Mouse (Mus musculus): ENCODE data around the gene Grwd1.

Gene Grwd1

DNA sequence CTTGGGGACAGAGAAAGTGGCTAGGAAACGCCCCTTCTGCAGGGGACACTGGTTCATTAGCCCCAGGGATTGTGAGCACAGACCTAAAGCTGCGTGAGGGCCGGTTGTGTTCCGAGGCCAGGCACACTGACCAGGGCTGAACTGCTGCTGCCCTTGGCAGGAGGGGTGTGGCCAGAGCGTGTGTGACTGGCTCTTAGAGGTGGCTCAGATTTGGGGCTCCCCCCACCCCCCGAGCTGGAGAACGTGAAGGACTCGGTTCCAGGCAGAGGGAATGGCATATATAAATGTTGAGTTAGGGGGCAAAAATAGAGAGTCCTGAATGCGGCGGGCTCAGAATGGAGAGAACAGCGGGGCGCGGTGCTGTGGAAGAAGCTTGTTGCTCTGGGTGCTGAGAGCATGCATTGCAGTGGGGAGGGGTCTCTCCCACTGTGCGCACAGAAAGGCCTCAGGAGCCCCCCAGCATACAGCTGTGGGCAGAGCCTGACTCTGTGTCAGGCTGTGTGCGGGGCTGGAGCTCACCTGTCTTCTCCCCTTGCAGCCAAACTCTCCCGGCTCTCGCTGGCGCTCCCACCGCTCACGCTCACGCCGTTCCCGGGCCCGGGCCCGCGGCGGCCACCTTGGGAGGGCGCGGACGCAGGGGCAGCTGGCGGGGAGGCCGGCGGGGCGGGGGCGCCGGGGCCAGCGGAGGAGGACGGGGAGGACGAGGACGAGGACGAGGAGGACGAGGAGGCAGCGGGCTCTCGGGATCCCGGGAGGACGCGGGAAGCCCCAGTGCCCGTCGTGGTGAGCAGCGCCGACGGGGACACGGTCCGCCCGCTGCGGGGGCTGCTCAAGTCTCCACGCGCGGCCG is 32.9 kb downstream of the Grwd1 start:
- peak in 1 of 2 experiments; percentile 8 for DNase-seq

DNA sequence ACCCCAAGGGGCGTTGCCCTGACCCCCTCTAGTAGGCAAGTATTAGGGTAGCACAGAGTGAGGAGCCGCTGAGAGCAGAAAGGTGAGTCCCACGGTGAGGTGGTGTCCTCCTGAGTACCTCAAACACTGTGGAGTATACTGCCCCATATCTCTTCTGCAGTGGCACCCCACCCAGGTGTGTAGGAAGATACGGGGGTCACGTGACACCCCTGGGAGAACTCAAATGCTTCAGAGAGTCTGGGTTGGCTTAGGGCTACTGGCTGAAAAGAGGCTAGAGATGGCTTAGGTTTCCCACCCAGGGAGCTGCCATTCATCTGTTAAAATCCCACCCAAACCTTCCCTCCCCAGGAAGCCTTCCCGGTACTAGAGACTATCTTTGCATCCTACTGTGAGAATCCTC is 33.8 kb downstream of the Grwd1 start:
- DNase-seq = no peak

DNA sequence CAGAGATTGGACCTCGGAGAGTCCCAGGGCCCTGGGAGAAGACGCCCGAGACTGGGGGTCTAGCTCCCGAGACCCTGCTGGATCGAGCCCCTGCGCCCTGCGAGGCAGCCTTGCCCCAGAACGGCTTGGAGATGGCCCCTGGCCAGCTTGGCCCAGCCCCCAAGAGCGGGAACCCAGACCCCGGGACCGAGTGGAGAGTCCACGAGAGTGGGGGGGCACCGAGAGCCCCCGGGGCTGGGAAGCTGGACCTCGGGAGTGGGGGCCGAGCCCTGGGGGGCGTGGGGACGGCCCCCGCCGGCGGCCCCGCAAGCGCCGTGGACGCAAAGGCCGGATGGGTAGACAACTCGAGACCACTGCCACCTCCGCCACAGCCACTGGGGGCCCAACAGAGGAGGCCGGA is 35.8 kb downstream of the Grwd1 start:
- peak in 1 of 2 experiments; percentile 1 for DNase-seq

DNA sequence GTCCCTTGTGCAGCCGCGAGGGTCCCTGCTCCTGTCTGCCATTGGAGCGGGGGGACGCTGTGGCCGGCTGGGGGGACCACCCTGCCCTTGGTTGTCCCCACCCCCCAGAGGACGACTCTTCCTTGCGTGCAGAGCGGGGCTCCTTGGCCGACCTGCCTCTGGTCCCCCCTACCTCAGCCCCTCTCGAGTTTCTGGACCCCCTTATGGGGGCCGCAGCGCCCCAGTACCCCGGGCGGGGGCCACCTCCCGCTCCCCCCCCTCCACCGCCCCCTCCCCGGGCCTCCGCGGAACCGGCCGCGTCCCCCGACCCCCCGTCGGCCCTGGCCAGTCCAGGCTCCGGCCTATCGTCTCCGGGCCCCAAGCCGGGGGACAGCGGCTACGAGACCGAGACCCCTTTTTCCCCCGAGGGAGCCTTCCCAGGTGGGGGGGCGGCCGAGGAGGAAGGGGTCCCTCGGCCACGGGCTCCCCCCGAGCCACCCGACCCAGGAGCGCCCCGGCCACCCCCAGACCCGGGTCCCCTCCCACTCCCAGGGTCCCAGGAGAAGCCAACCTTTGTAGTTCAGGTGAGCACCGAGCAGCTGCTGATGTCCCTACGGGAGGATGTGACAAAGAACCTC is 36.7 kb downstream of the Grwd1 start:
- DNase-seq = no peak

DNA sequence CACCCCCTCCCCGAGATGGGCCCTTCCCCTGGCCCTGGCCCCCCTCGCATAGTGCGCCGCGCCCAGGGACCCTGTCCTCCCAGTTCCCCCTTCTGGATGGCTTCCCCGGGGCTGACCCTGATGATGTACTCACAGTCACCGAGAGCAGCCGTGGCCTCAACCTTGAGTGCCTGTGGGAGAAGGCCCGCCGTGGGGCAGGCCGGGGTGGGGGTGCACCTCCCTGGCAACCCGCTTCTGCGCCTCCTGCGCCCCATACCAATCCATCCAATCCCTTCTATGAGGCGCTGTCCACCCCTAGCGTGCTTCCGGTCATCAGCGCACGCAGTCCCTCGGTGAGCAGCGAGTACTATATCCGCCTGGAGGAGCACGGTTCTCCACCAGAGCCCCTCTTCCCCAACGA is 37.5 kb downstream of the Grwd1 start:
- DNase-seq = no peak

DNA sequence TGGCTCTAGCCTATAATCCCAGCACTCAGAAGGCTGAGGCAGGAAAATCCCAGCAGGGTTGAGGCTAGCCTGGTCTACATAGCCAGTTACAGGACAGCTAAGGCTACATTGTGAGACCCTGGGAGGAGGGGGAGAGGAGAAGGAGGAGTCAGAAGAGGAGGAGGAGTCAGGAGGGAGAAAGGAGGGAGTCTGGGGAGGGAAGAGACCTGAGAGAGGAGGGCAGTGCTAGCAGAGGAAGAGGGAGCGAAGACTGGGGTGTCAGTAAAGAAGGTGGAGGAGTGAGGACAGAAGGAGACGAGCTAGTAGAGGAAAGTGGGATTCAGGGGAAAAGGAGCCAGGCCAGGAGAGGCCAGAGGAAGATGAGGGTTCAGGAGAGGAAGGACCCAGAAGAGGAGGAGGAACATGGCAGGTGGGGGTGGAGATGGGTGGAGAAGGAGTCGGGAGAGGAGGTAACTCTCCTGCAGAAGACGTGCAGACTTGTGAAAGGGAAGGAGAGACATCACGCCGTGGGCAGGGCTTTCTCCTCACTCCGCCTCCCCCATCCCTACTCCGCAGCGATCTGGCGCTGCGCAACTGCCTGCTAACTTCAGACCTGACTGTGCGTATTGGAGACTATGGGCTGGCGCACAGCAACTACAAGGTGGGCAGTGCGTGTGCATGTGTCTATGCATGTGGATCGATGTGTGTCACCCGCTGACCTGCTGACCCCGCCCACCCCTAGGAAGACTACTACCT is 38.8 kb downstream of the Grwd1 start:
- DNase-seq = no peak

DNA sequence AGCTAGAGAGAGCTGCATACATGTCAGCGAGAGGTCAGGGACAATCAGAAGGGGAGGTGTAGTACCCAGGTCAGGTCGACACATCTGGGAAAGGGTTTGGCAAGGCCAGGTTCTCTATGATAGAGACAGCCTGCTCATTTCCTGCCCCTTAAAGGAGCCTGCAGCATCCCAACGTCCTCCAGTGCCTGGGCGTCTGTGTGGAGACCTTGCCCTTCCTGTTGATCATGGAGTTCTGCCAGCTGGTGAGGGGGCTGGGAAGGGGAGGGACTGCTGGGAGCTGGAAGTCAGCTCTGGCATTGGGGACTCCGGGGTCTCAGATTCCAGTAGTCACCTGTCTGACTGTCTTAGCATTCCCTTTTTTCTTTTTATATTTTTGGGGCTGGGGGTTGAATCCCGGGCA is 40.0 kb downstream of the Grwd1 start:
- no peak for DNase-seq

DNA sequence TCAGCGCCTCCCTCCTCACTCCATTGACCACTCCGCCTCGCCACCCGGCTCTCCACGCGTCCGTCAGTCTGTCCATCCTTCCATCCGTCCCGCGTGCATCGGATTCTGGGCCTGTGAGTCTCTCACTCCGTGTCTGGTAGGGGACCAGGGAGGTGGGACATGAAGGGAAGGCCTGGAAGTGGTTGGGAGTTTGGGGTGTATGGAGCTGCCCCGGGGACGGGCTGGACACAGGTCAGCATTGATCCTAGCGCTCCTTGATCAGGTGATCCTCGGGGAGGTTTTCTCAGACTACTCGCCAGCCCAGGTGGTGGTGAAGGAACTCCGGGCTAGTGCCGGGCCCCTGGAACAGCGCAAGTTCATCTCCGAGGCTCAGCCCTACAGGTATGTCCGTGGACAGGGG is 43.1 kb downstream of the Grwd1 start:
- no peak for DNase-seq

DNA sequence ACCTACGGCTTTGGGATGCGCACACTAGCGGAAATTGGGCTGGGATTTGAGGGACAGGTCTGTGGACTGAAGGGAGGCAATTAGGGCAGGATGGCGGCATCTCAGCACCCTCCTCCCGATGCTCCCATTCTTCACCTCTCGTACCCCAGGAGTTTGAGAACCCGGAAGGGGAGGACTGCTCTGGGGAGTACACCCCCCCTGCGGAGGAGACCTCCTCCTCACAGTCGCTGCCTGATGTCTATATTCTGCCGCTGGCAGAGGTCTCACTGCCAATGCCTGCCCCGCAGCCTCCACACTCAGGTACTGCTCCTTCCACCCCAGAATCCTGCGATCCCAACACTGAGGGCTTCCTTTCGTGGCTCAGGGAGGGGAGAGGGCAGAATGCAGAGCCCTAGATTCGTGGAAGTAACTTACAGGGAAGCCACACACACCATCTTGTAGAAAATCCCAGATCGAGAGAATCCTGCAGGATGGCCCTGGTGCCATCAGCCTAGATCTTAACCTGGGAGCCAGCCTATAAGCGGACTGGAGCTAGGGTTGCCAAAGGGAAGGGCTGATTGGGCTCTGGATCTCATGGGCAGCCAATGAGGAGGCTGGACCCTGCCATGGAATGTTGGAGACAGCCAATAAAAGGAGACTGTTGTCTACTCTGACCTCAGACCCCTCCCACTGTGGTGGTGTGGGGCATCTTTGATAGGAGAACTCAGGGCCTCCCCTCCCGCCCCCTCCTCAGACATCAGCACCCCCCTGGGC is 43.9 kb downstream of the Grwd1 start:
- no peak for DNase-seq

DNA sequence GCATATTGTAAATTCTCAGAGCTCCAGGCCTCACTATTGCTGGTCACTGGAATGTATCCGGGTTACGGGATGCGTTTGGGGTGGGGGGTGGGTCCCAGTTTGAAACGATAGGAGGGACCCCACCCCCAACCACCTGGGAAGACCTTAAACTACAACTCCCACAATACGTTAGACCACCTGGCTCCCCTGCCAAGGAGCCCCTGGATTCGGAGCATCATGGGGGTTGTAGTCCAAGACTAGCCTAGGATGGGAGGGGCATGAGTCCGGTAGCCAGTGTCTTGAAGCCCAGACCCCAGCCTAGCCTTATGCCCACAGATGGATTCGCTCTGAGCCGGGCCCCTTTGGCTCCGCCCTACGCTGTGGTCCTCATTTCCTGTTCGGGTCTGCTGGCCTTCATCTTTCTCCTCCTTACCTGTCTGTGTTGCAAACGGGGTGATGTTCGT is 44.6 kb downstream of the Grwd1 start:
- DNase-seq = peak in 1 of 2 experiments; percentile 13

DNA sequence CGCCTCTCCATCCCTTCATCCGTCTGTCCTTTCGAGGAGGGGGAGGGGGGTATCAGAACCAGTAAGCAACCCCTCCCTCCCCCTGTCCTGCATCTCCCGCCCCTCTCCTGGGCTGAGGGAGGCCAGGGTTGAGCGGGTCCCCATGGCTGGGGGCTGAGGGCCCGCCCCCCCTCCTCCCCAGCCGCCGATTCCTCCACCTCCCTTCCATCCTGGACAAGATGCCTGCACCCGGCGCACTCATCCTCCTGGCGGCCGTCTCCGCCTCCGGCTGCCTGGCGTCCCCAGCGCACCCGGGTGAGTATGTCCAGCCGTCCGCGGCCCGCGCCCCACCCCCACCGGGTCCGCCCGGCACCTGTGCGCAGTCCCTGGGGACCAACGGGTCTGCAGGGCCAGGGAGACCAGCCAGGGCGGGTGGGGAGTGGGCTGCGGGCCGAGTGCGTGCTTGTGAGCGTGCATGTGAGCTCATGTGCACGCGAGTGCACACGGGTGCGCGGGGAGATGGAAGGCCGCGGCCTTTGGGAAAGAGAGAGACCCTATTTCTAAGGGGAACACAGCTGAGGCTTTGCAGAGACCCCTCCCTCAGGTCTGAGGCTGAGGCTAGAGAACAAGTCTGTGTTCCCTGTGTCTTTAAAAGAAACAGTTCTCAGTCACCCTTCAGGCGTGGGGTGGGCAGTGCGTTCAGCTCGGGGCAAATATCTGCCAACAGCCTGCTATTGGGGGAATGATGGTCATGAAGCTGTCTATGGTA is 45.2 kb downstream of the Grwd1 start:
- no peak for DNase-seq

DNA sequence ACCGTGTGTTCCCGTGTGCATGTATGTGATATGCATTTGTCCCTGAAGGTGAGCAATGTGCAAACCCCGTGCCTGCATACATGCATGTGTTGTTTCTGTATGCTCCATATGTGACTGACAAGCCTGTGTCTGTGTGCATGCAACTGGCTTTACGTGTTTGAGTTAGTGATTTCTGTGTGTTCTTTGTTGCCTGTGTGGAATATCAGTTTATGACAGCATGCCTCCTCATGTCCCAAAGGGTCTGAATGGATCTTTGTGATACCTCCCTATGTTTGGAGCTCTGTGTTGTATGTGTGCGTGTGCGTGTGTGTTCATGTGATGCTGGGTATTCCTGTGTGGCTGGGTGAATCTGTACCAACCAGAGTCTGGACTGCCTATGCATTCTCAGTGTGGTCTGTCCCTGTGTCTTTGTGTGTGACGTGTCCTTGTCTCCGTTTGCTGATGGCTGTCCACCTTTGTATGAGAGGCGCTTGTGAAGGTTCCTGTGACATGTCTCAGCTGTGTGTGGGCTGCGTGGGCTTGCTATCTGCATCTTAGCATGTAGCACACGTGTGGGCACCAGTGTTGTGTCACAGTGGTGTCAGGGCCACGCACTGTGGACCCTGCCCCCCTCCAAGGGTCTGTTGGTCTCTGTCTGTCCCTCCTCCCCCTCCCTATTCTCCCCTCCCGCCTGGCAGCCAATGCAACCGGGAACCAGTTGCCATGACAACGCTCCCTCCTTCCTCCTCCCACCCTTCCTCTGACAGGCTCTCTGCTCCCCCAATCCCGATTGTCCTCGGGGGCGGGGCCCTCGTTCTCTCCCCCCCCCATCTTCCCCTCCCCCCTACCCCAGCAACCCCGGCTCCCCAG is 46.0 kb downstream of the Grwd1 start, which contains the start of gene Sult2b1:
TSS of gene Sult2b1 (minus strand) at position 146 of the 849 bp plus-strand sequence.
- no peak for DNase-seq

DNA sequence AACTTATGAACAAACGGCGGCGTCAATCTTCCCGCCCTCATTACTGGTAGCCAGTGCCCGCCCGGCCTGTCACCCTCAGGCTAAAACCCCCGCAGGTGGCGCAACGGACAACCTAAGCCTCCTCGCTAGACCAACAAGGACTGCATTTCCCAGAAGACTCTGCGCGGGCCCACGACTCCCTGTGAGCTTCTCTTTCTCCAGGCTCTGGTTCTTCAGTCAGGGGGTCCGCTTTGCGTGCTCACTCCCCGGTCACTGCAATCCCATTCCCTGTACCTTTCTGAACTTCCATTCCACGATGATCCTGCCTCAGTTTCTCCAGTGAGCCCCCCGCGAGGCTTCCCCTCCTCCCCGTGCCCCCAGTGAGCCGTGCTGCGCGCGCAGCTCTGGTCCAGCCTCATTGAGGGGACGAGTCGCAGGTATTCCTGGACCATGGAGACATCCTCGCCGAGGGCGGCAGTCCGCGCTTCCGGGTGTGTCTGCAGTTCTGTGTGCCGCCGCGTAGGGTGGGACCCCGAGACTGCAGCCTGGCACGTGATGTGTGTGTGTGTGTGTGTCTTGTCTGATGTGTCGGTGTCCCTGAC is 47.1 kb downstream of the Grwd1 start, which contains the start of gene Lmtk3:
TSS of gene Lmtk3 (plus strand) at position 228 of the 581 bp plus-strand sequence.
- DNase-seq = peak; percentile 74 to 75

DNA sequence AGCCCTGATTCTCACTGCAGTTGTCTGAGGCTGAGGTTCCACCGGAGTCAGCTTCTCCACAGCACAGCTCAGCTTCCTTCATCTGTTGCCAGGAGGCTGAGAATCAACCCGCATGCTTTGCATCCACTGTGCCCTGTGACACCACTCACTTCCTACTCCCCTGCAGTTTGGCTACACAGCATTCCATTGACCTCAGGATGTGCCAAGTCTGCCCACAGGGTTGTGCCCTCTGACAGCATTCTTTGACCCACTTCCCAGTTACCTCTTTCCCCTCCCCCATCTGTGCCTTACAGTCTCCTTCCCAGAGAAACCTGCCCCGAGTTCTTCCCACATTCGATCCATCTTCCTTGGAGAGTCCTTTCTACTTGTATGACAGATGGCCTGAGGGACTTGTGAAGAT is 48.5 kb downstream of the Grwd1 start:
- no peak for DNase-seq

DNA sequence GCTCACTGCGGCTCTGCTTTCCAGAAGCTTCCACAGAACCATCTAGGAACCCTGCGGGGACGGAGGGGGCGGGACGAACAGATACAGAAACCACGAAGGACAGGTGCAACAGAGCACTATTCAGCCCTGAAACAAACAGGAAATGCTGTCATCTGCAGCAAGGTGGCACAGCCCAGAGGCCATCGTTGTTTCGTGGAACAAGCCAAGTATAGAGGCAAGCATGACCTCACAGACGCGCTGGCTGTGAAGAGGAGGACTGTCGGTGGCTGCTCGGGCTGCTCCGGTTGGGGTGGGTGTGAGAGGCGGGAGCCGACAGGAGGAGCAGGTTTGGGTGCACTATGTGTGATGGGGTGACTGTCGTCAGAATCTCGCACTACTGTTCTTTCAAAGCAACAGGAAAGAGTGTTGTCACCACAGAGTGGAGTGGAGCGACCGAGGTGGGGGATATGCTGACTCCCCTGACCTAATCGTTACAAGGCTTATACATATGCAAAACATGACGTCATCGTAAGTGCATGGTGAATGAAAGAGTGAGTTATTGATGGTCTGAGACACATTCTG is 51.6 kb downstream of the Grwd1 start:
- peak; percentile 76 to 77 for DNase-seq

DNA sequence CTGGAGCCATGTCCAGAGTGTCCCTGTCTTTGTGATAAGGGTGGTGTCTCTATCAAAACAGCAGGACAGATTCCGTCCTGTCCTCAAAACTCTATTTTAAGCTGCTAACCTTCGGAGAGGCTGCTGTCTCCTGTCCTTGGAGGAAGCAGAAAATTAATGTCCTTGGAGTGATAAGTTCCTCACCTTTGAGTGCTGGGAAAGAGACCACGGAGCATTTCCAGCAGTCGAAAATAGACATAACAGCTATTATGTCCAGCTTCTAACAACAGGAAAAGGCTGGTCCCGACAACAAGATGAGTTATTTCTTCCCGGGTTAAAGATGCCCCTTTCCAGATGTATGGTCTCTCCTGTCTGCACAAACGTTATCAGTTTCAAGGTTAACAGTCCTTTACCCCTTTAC is 55.5 kb downstream of the Grwd1 start:
- DNase-seq = no peak
